Mouse (Mus musculus) lung, postnatal 0 days (tissue): ENCODE data around the gene Dnajb12. TPM values are rescaled to one million over a fixed set of nuclear protein-coding genes. Genes with fewer than 3 reads are reported as not detected.

ENCODE experiments used
- ATAC-seq: fragments of 200-750 bp; cut with Nextera tagmentation; 2 replicates; pipeline ENCODE4 v1.8.0; 2017; ENCODE audit warnings: moderate library complexity
- DNase-seq: peaks from one replicate; pipeline ENCODE4 v3.0.0-alpha.2; 2016; ENCODE audit warnings: low spot score
- H3K27ac ChIP-seq: fragments of 300-500 bp; sonication (generic); 2 replicates; pipeline ENCODE4 v1.5.1; 2014; ENCODE audit warnings: antibody characterized with exemption, mild to moderate bottlenecking, low read length, mixed read lengths
- H3K27me3 ChIP-seq: fragments of 300-500 bp; sonication (generic); replicated peaks from 2 replicates; pipeline ENCODE4 v1.6.1; 2014; ENCODE audit warnings: low read length, mixed read lengths; ENCODE audit not compliant: insufficient read depth
- H3K36me3 ChIP-seq: fragments of 300-500 bp; sonication (generic); 2 replicates; pipeline ENCODE4 v1.6.1; 2014; ENCODE audit warnings: low read length, mixed read lengths; ENCODE audit not compliant: insufficient read depth
- H3K4me1 ChIP-seq: fragments of 300-500 bp; sonication (generic); 2 replicates; pipeline ENCODE4 v1.6.1; 2014; ENCODE audit warnings: antibody characterized with exemption, low read depth, low read length, mixed read lengths; ENCODE audit not compliant: insufficient read depth
- H3K4me2 ChIP-seq: fragments of 300-500 bp; sonication (generic); replicated peaks from 2 replicates; pipeline ENCODE4 v1.6.1; 2014; ENCODE audit warnings: low read depth, mild to moderate bottlenecking, low read length, moderate library complexity, mixed read lengths
- H3K4me3 ChIP-seq: fragments of 300-500 bp; sonication (generic); 2 replicates; pipeline ENCODE4 v1.5.1; 2014; ENCODE audit warnings: low read depth, low read length
- H3K9ac ChIP-seq: fragments of 300-500 bp; sonication (generic); replicated peaks from 2 replicates; pipeline ENCODE4 v1.6.1; 2014; ENCODE audit warnings: low read depth, mild to moderate bottlenecking
- H3K9me3 ChIP-seq: fragments of 300-500 bp; sonication (generic); 2 replicates; pipeline ENCODE4 v1.6.1; 2016; ENCODE audit warnings: low read length, mixed read lengths
- CTCF ChIP-seq: IDR thresholded peaks from 2 replicates; pipeline ENCODE4 v1.5.1; 2016; ENCODE audit warnings: antibody characterized with exemption, mild to moderate bottlenecking
- EP300 ChIP-seq: IDR thresholded peaks from 2 replicates; pipeline ENCODE4 v1.6.1; 2016; ENCODE audit warnings: antibody characterized with exemption, mild to moderate bottlenecking, control low read depth
- WGBS: fragments of 180-500 bp; shearing (Covaris S2); extraction: QIAGEN DNeasy Blood & Tissue Kit; methylation state at CpG from one replicate; pipeline ENCODE4 v1.1.7; 2014; 5-methylcytosine and 5-hydroxymethylcytosine counted together
- polyA plus RNA-seq: library from polyadenylated mRNA; unstranded; fragments of >200 nt; fragmentation: Nextera tagmentation; extraction: Ambion mirVana; gene quantifications from 2 replicates; pipeline ENCODE4 v1.2.1, GENCODE M21; 2015

Dnajb12 gene
- polyA plus RNA-seq, 1 experiment from 2014 or later = 24.4 TPM

DNA sequence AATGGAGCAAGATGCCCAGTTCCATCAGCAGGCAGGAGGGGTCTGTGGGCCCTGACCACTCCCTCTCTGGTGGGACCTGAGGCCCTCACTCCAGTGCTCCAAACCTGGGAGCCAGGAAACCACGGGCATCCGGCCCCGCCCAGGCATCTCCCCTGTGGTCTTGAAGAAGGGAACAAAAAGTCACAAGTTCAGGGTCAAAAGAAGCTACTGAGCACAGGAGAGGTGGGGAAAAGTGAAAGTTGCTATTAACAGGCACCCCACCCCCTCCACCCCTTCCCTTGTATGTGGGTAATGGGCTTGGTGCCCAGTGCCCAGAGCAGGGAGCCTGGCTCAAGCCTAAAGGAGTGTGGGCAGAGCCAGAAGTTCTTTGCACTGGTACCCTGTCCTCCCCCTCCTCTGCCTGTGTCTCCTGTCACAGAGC, 17.6 kb downstream of the Dnajb12 start:
- no peak overlapping the region for H3K4me3 ChIP-seq
- H3K4me1 ChIP-seq = peaks cover 16% of the 10 kb centered on the region
- H3K9me3 ChIP-seq = no peaks in the 10 kb centered on the region
- H3K4me2 ChIP-seq = no peak overlapping the region
- ATAC-seq (no peak), DNase-seq (no peak)
- H3K27ac ChIP-seq = no peak overlapping the region
- WGBS = 63% methylated on average over 3 of the region's 3 CpGs
- TF ChIP-seq EP300 (peak; percentile 40; the same call in 1 of the 2 replicates), CTCF (no peak)
- no peaks in the 10 kb centered on the region for H3K27me3 ChIP-seq
- peaks cover 31% of the 10 kb centered on the region for H3K36me3 ChIP-seq
- no peak overlapping the region for H3K9ac ChIP-seq

DNA sequence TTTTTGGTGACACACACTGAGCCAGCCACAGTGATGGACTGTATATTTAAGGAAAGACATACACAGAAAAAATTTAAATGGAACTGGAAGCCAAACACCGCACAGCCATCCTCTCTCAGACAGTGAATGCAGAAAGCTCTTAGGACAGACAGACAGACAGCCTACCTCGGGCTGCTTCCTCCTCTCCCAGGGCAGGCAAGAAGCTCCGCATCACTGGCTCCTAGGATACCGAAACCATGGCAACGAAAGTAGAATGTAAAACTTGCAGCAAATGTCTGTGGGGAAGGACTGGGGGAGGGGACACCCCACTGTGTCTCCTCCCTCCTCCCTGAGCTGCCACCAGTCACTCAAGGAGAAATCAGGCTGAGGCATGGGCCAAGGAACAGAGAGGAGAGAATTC, 18.2 kb downstream of the Dnajb12 start:
- WGBS = 58% methylated on average over 5 of the region's 5 CpGs
- Histone ChIP-seq H3K4me1 (peaks cover 16% of the 10 kb centered on the region), H3K9ac (no peak overlapping the region), H3K27ac (no peak overlapping the region), H3K4me3 (no peak overlapping the region), H3K36me3 (peaks cover 26% of the 10 kb centered on the region), H3K4me2 (no peak overlapping the region), H3K27me3 (no peaks in the 10 kb centered on the region), H3K9me3 (no peaks in the 10 kb centered on the region)
- ATAC-seq (no peak), DNase-seq (no peak)
- no peak for TF ChIP-seq CTCF
- TF ChIP-seq EP300 = no peak

DNA sequence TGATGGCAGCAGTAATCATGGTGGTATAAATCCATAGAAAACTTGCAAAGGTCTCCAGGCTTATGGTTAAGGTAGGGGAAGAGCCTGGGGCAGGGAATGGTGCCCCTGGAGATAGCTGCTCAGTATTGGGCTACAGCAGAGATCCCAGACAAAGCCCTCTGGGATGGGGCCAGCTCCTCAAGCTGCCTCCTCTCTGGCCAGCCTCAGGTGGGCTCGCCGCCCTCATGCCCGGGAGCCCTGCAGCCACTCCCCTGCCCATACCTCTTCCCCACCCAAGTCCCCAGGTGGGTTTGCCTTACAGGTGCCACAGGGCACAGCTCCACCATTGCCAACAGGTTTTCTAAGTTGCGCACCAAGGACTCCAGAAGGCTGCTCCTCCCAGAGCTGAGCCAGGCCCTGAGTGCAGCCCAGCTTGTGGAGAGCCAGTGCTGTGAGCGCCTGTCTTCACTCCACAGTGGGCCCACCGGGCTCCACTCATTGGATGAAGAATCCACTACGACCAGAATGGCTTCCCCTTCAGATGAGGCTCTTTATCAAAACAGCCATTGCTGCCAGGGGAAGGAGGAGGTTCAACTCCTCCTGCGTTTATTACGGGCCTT, 18.9 kb downstream of the Dnajb12 start:
- Histone ChIP-seq H3K9me3 (no peaks in the 10 kb centered on the region), H3K4me2 (no peak overlapping the region), H3K36me3 (peaks cover 26% of the 10 kb centered on the region), H3K27me3 (no peaks in the 10 kb centered on the region), H3K4me3 (no peak overlapping the region), H3K9ac (no peak overlapping the region), H3K27ac (peak overlapping the region; percentile 90; the same call in 1 of the 2 replicates), H3K4me1 (peaks cover 16% of the 10 kb centered on the region)
- 77% methylated on average over 9 of the region's 9 CpGs for WGBS
- no peak for ATAC-seq
- TF ChIP-seq EP300 = no peak
- TF ChIP-seq CTCF = no peak
- DNase-seq = no peak

DNA sequence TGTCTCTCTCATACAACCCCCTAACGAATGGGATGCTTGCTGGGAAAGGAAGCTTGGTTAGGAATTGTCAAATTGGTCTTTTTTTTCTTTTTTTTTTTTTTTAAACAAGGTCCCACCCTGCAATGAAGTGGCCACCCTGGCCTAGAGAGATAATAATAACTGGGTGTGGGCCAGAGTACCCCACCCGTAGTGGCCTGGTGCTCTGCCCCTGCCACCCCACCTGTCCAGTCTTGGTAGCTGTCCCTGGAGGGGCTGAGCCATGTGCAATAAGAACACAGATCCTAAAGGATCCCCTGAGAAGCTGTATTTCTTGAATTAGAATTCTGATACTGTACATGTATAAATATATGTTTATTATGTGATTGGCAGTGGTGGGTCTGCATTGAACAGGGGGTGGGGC, 19.6 kb downstream of the Dnajb12 start:
- TF ChIP-seq EP300 (0 out of 2 replicates have a peak, but pooled peaks have one; percentile 18), CTCF (no peak)
- peaks cover 16% of the 10 kb centered on the region for H3K4me1 ChIP-seq
- DNase-seq (no peak), ATAC-seq (no peak)
- no peak overlapping the region for H3K4me3 ChIP-seq
- no peaks in the 10 kb centered on the region for H3K27me3 ChIP-seq
- H3K36me3 ChIP-seq = peaks cover 26% of the 10 kb centered on the region
- H3K9ac ChIP-seq = no peak overlapping the region
- WGBS = 22% methylated on average over 2 of the region's 2 CpGs
- H3K27ac ChIP-seq = peak overlapping the region; percentile 90
- H3K9me3 ChIP-seq = no peaks in the 10 kb centered on the region
- peak overlapping the region; percentile 39; the same call in 1 of the 2 replicates for H3K4me2 ChIP-seq

DNA sequence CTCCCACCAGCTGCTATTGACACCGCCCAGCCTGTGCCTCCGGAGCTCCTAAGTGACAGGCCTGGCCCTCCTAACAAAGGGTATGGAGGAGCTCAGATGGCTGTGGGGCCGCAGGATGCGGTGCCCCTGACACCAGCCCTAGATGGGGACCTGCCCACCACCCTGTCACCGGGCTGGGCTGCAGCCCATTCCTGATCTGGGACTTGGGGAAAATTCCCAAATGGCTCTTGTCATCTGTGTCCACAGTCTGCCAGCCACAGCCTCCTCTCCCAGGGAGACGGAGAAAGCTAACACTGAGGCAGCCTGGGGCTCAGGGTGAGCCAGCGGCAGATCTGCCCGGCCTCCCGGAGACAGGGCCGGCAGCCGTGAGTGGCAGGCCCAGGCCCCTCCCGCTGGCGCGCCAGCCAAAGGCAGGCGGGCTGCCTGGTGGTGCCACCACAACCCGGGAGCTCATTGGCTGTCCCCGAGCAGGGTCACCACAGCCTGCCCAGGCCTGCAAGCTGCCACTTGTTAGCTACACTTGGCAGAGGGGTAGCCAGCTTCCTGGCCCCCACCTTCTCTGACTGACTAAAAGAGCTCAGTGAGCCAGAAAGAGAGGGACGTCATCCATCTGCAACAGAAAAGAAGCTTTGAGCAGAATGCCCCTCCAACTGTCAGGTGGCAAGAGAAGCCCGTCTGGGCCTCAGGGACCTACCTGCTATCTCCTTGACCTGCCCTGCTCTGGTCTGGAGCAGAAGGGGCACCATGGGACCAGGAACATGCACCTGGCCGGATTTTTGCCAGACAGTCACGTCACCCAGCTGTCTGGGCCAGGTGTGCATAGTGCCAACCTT, 20.2 kb downstream of the Dnajb12 start:
- Histone ChIP-seq H3K9me3 (no peaks in the 10 kb centered on the region), H3K4me2 (peak overlapping the region; percentile 39; the same call in 1 of the 2 replicates), H3K4me3 (no peak overlapping the region), H3K36me3 (peaks cover 19% of the 10 kb centered on the region), H3K27me3 (no peaks in the 10 kb centered on the region), H3K27ac (peak overlapping the region; percentile 90), H3K9ac (no peak overlapping the region), H3K4me1 (peaks cover 16% of the 10 kb centered on the region)
- WGBS = 8% methylated on average over 21 of the region's 21 CpGs
- TF ChIP-seq EP300 (0 out of 2 replicates have a peak, but pooled peaks have one; percentile 51), CTCF (no peak)
- DNase-seq = peak; percentile 94
- peak; percentile 95 for ATAC-seq

DNA sequence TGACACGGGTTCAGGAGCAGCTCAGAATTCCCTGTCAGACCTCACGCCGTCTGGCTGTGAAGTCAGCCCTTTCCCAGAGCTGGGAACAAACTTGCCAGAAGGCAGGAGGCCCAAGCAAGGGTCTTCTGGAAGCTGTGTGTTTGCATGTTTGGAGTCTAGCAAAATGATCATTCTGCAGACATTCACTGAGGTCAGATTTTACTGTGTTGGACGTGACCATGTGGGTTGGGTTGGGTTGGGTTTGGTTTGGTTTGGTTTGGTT, 20.7 kb downstream of the Dnajb12 start:
- H3K9me3 ChIP-seq = no peaks in the 10 kb centered on the region
- H3K27ac ChIP-seq = peak overlapping the region; percentile 90
- TF ChIP-seq EP300 (no peak), CTCF (no peak)
- H3K4me2 ChIP-seq = no peak overlapping the region
- H3K36me3 ChIP-seq = peaks cover 16% of the 10 kb centered on the region
- DNase-seq (no peak), ATAC-seq (no peak)
- H3K4me3 ChIP-seq = no peak overlapping the region
- H3K27me3 ChIP-seq = no peaks in the 10 kb centered on the region
- H3K9ac ChIP-seq = no peak overlapping the region
- 21% methylated on average over 4 of the region's 4 CpGs for WGBS
- peaks cover 16% of the 10 kb centered on the region for H3K4me1 ChIP-seq
